ENCODE assay signal across 9 mouse cellular contexts in genomic region chr1:127338833-127339487, GRCm38 (mm10).
A peak's percentile ranks its signal among the peaks of the same experiment; 100 is the strongest.
DNase-seq lines count a peak whose midpoint lies in the region; ATAC-seq lines count a peak whose summit lies in the region.
"Had no signal": no experiment of that assay in that cellular context is flagged by ENCODE, and none has a peak within 500 bp of the region (broad histone marks: within the 10 kb centered on the region; RNA-seq: fewer than 3 reads in every experiment).

No protein-coding gene starts in this region.

- H3K36me3 ChIP-seq in forebrain, embryonic 13.5 days (ENCODE audit: poor library complexity, severe bottlenecking), result no peaks in the 10 kb centered on the region
- no peaks in the 10 kb centered on the region for H3K36me3 ChIP-seq in forebrain, embryonic 10.5 days (replicated peaks)
- H3K36me3 ChIP-seq: liver, embryonic 13.5 days had no signal

- no peak overlapping the region for H3K4me2 ChIP-seq in forebrain, embryonic 13.5 days
- H3K4me2 ChIP-seq: liver, embryonic 13.5 days had no signal

- WGBS in forebrain, embryonic 13.5 days, result 54% methylated on average over 9 of the region's 9 CpGs
- WGBS in forebrain, embryonic 10.5 days, result 76% methylated on average over 9 of the region's 9 CpGs

- no peaks in the 10 kb centered on the region for H3K27me3 ChIP-seq in forebrain, embryonic 13.5 days
- H3K27me3 ChIP-seq in forebrain, embryonic 10.5 days (ENCODE audit: poor library complexity, severe bottlenecking), result no peaks in the 10 kb centered on the region
- H3K27me3 ChIP-seq: liver, embryonic 13.5 days had no signal

- H3K4me1 ChIP-seq in forebrain, embryonic 13.5 days, result peaks cover 18% of the 10 kb centered on the region
- peaks cover 21% of the 10 kb centered on the region for H3K4me1 ChIP-seq in forebrain, embryonic 10.5 days
- H3K4me1 ChIP-seq: liver, embryonic 13.5 days had no signal

- DNase-seq in forebrain, embryonic 10.5 days (ENCODE audit: extremely low spot score, low spot score), result no peak
- DNase-seq in Muller cell, postnatal 12 days (ENCODE audit: inconsistent ontology term), result peak; percentile 47
- DNase-seq in heart, postnatal 4 days, result peak; percentile 27
- no peak for DNase-seq in urinary bladder, postnatal 4 days (ENCODE audit: low spot score in 2 of 2)
- DNase-seq in spleen, adult 12 weeks (ENCODE audit: low spot score), result no peak
- no peak for DNase-seq in thymus, postnatal 0 days (ENCODE audit: low spot score)
- DNase-seq: liver, embryonic 13.5 days had no signal

- no peak overlapping the region for H3K27ac ChIP-seq in forebrain, embryonic 13.5 days
- no peak overlapping the region for H3K27ac ChIP-seq in forebrain, embryonic 10.5 days
- H3K27ac ChIP-seq: liver, embryonic 13.5 days had no signal

- H3K9ac ChIP-seq in forebrain, embryonic 13.5 days, result no peak overlapping the region
- H3K9ac ChIP-seq: liver, embryonic 13.5 days had no signal

- no peak overlapping the region for H3K4me3 ChIP-seq in forebrain, embryonic 13.5 days
- H3K4me3 ChIP-seq in forebrain, embryonic 10.5 days, result no peak overlapping the region
- H3K4me3 ChIP-seq: liver, embryonic 13.5 days had no signal

- no peaks in the 10 kb centered on the region for H3K9me3 ChIP-seq in forebrain, embryonic 13.5 days (replicated peaks)
- H3K9me3 ChIP-seq in forebrain, embryonic 10.5 days, result no peaks in the 10 kb centered on the region
- H3K9me3 ChIP-seq: liver, embryonic 13.5 days had no signal

- peak; percentile 62; the same call in 1 of the 2 replicates for ATAC-seq in forebrain, embryonic 13.5 days
- 0 out of 2 replicates have a peak, but pooled peaks have one; percentile 19 for ATAC-seq in common myeloid progenitor, adult 5-6 weeks (replicated peaks; ENCODE audit: low read depth, poor library complexity, severe bottlenecking)

Comparison
In these comparisons a context has a peak if more than half of its experiments do, and no peak if none do; other contexts are left out.
1. DNase-seq: peak in Muller cell, postnatal 12 days (single experiment) and heart, postnatal 4 days (single experiment); none in forebrain, embryonic 10.5 days (single experiment), urinary bladder, postnatal 4 days (0 of 2), spleen, adult 12 weeks (single experiment) and thymus, postnatal 0 days (single experiment).